Mouse (Mus musculus): ENCODE data around the gene Efcab9.

- no peak for TF ChIP-seq POLR2A (IDR thresholded peaks at IDR 0.05; ENCODE audit: control insufficient read depth in 1 of 2, insufficient read depth in 1 of 2, low read depth in 1 of 2, low read length in 2 of 2, poor library complexity in 1 of 2)
- no peak for TF ChIP-seq CTCF (IDR thresholded peaks at IDR 0.05 in 2 of 3, conservative IDR thresholded peaks at IDR 0.05 in 1 of 3; ENCODE audit: control insufficient read depth in 1 of 3, insufficient read depth in 1 of 3, low read depth in 2 of 3, low read length in 3 of 3, poor library complexity in 1 of 3, severe bottlenecking in 1 of 3)
- no peak for TF ChIP-seq ZNF384 (IDR thresholded peaks at IDR 0.05; ENCODE audit: low read depth, low read length)
- no peak for TF ChIP-seq MAX (IDR thresholded peaks at IDR 0.05; ENCODE audit: low read length)
These were observed 13.7 kb upstream of the Efcab9 start for GRCm38 (mm10) chr11:32545605-32546004.

Measured in MEL (cell line).